Comparison of ENCODE assay signal across 9 mouse cellular contexts in the genomic region with DNA sequence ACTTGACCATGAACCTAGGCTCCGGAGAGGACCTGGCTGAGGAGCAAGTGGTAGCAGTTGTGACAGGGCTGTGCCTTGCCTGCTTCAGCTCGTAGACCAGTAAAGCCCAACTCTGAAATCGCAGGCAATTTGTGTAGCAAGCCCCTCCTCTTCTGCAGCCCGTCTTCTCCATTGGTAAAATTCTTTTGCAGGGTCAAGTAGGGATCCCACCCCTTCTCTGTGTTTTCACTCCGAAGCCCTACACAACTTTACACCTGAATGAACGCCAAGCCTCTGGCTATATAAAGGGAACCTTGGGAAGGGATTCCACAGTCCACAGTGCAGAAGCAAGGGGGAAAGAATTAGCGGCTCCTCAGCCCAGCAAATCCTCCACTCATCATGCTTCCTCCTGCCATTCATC. TPM values are rescaled to one million over a fixed set of nuclear protein-coding genes. Genes with fewer than 3 reads are reported as not detected.
DNase-seq lines count a peak whose midpoint lies in the region; ATAC-seq and TF ChIP-seq lines count a peak whose summit lies in the region.
"Had no signal": no experiment of that assay in that cellular context is flagged by ENCODE, and none has a peak within 500 bp of the region (broad histone marks: within the 10 kb centered on the region; RNA-seq: fewer than 3 reads in every experiment).

TSS of gene Sostdc1 (plus strand) at position 224 of the 400 bp plus-strand sequence.

- H3K9ac ChIP-seq in hindbrain, embryonic 11.5 days (ENCODE audit: low read depth, low read length), result no peak within 1 kb of the TSS
- H3K9ac ChIP-seq in stomach, postnatal 0 days (ENCODE audit: low read length), result no peak within 1 kb of the TSS

- H3K9me3 ChIP-seq in hindbrain, embryonic 11.5 days (ENCODE audit: control insufficient read depth, low read length), result no peaks in the 10 kb centered on the region
- H3K9me3 ChIP-seq in limb, embryonic 10.5 days (replicated peaks), result no peaks in the 10 kb centered on the region
- no peaks in the 10 kb centered on the region for H3K9me3 ChIP-seq in stomach, postnatal 0 days (ENCODE audit: control insufficient read depth, low read length)

- TF ChIP-seq CTCF in stomach, postnatal 0 days (IDR thresholded peaks at IDR 0.05; ENCODE audit: low read depth), result no peak

- no peaks in the 10 kb centered on the region for H3K4me1 ChIP-seq in hindbrain, embryonic 11.5 days (replicated peaks; ENCODE audit: control insufficient read depth, insufficient read depth, low read length)
- peaks cover 47% of the 10 kb centered on the region for H3K4me1 ChIP-seq in limb, embryonic 10.5 days
- no peaks in the 10 kb centered on the region for H3K4me1 ChIP-seq in stomach, postnatal 0 days (replicated peaks; ENCODE audit: control insufficient read depth, insufficient read depth)

- DNase-seq in urinary bladder, adult 2 months (ENCODE audit: low spot score), result no peak
- DNase-seq in urinary bladder, postnatal 14 days (ENCODE audit: low spot score), result no peak
- peak; percentile 20 for DNase-seq in hindbrain, embryonic 11.5 days (ENCODE audit: low spot score)
- peak; percentile 37 for DNase-seq in limb, embryonic 10.5 days (ENCODE audit: low spot score)
- no peak for DNase-seq in stomach, postnatal 0 days (ENCODE audit: low spot score)
- no peak for DNase-seq in left cerebral cortex, adult 8-10 months (ENCODE audit: low spot score in 2 of 2)
- no peak for DNase-seq in spleen, postnatal 14 days (ENCODE audit: low spot score in 2 of 2)

- no peak within 1 kb of the TSS for H3K4me2 ChIP-seq in hindbrain, embryonic 11.5 days (replicated peaks; ENCODE audit: low read depth, low read length)
- H3K4me2 ChIP-seq in stomach, postnatal 0 days (replicated peaks; ENCODE audit: low read depth), result peak within 1 kb of the TSS; percentile 38

- no peak within 1 kb of the TSS; the same call in 1 of the 2 replicates for H3K4me3 ChIP-seq in hindbrain, embryonic 11.5 days (ENCODE audit: low read depth, low read length)
- peak within 1 kb of the TSS; percentile 33 for H3K4me3 ChIP-seq in limb, embryonic 10.5 days
- peak within 1 kb of the TSS; percentile 10; the same call in 1 of the 2 replicates for H3K4me3 ChIP-seq in stomach, postnatal 0 days (ENCODE audit: low read depth, low read length)

- no peak for ATAC-seq in hindbrain, embryonic 11.5 days (ENCODE audit: low FRiP score)
- no peak for ATAC-seq in stomach, postnatal 0 days (ENCODE audit: low FRiP score, low TSS enrichment)
- no peak for ATAC-seq in megakaryocyte-erythroid progenitor cell, adult 5-6 weeks (replicated peaks; ENCODE audit: low FRiP score, low TSS enrichment, poor library complexity, severe bottlenecking)

- no peaks in the 10 kb centered on the region for H3K27me3 ChIP-seq in hindbrain, embryonic 11.5 days (ENCODE audit: control insufficient read depth, insufficient read depth, low read length)
- no peaks in the 10 kb centered on the region for H3K27me3 ChIP-seq in limb, embryonic 10.5 days (ENCODE audit: low read depth, poor library complexity, severe bottlenecking)
- H3K27me3 ChIP-seq in stomach, postnatal 0 days (ENCODE audit: control insufficient read depth, insufficient read depth, low read length), result no peaks in the 10 kb centered on the region

- no peak for TF ChIP-seq EP300 in stomach, postnatal 0 days (optimal IDR thresholded peaks at IDR 0.05)

- 10% methylated on average over 7 of the region's 7 CpGs for WGBS in hindbrain, embryonic 11.5 days
- WGBS in limb, embryonic 10.5 days, result 15% methylated on average over 7 of the region's 7 CpGs
- WGBS in stomach, postnatal 0 days, result 9% methylated on average over 7 of the region's 7 CpGs

- H3K36me3 ChIP-seq in hindbrain, embryonic 11.5 days (ENCODE audit: control insufficient read depth, insufficient read depth, low read length), result no peaks in the 10 kb centered on the region
- H3K36me3 ChIP-seq in limb, embryonic 10.5 days, result no peaks in the 10 kb centered on the region
- H3K36me3 ChIP-seq in stomach, postnatal 0 days (ENCODE audit: control insufficient read depth, insufficient read depth, low read length), result no peaks in the 10 kb centered on the region

- H3K27ac ChIP-seq in hindbrain, embryonic 11.5 days (ENCODE audit: low read depth, low read length), result no peak within 1 kb of the TSS
- H3K27ac ChIP-seq in limb, embryonic 10.5 days, result peak within 1 kb of the TSS; percentile 53; the same call in 1 of the 2 replicates
- 0 out of 2 replicates have a peak within 1 kb of the TSS, but pooled peaks have one; percentile 8 for H3K27ac ChIP-seq in stomach, postnatal 0 days (replicated peaks)

RNA-seq across cellular contexts. Expression of gene Sostdc1, which starts in this region (rescaled TPM):
- polyA plus RNA-seq in urinary bladder, adult 2 months (2012; rRNA removed), result 10.8 and 14.8 TPM in 2 replicates
- 17.8 and 27.2 TPM in 2 replicates for polyA plus RNA-seq in hindbrain, embryonic 11.5 days (2014; fragmentation: Nextera tagmentation; extraction: Ambion mirVana)
- polyA plus RNA-seq in limb, embryonic 10.5 days (2016; fragmentation: Nextera tagmentation; extraction: Ambion mirVana), result 5.8 and 11.1 TPM in 2 replicates
- polyA plus RNA-seq in stomach, postnatal 0 days (2015; fragmentation: Nextera tagmentation; extraction: Ambion mirVana), result 3.2 and 4.5 TPM in 2 replicates
- not detected in 2 replicates for total RNA-seq in megakaryocyte-erythroid progenitor cell, adult 5-6 weeks (2014; fragmentation: Nextera tagmentation)
- total RNA-seq in megakaryocyte-erythroid progenitor cell, adult 5-6 weeks (2017), result not detected in 2 replicates
- 1 to 10 TPM in 3 of 4 experiments, under 1 TPM in 1; 0.61 to 8.8 (median 2.5) TPM for total RNA-seq in left cerebral cortex, adult 8-10 months (2022)
- total RNA-seq: liver, adult 2 months had no signal
- polyA plus RNA-seq: liver, adult 2 months had no signal

Comparison
In these comparisons a context has a peak if more than half of its experiments do, and no peak if none do; other contexts are left out.
1. DNase-seq: peak in hindbrain, embryonic 11.5 days (single experiment) and limb, embryonic 10.5 days (single experiment); none in urinary bladder, adult 2 months (single experiment), urinary bladder, postnatal 14 days (single experiment), stomach, postnatal 0 days (single experiment), left cerebral cortex, adult 8-10 months (0 of 2) and spleen, postnatal 14 days (0 of 2).